Mouse (Mus musculus): Measurements from ENCODE around the gene Pde4a. TPM values are rescaled to one million over a fixed set of nuclear protein-coding genes. Genes with fewer than 3 reads are reported as not detected.
A peak's percentile ranks its signal among the peaks of the same experiment; 100 is the strongest.

Pde4a gene
- total and polyA plus RNA-seq, 3 experiments, result 57.2 to 60.0 (median 58.9) TPM

DNA sequence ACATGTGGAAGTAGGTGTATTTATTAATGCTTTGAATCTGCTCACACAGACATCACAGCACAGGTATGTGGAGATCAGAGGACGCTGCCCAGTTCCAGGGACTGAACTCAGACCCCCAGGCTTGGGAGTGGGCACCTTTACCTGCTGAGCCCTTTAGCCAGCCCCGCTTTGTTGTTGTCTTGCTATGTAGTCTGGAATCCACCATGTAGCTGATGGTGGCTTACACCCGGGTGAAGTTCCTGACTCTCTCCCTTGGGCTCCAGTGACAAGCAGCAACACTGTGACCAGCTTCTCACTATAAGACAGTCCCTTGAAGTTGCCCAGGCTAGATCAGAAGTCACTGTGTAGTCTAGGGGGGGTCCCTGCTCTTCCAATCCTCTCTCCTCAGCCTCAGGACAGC lies 21.2 kb upstream of the Pde4a start:
- peaks cover 4% of the 10 kb centered on the region for H3K36me3 ChIP-seq (ENCODE audit: control insufficient read depth, insufficient read depth, low read length)
- no peak overlapping the region for H3K4me3 ChIP-seq
- TF ChIP-seq POLR2A (IDR thresholded peaks at IDR 0.05; ENCODE audit: insufficient read depth, low read depth, low read length) (no peak), CTCF (IDR thresholded peaks at IDR 0.05) (no peak), EP300 (IDR thresholded peaks at IDR 0.05; ENCODE audit: insufficient read depth, low read depth, low read length) (no peak)
- H3K27ac ChIP-seq, result peak overlapping the region; percentile 76; the same call in 1 of the 2 replicates
- DNase-seq, result peak in 1 of 2 experiments; percentile 15
- peaks cover 18% of the 10 kb centered on the region for H3K4me1 ChIP-seq (ENCODE audit: control insufficient read depth, insufficient read depth, low read length)
- H3K27me3 ChIP-seq (ENCODE audit: control insufficient read depth, insufficient read depth, low read length), result no peaks in the 10 kb centered on the region
- WGBS, result 94% methylated on average over 3 of the region's 3 CpGs
- no peak overlapping the region for H3K9ac ChIP-seq (ENCODE audit: low read depth, low read length)
- intact Hi-C loops (cut with DNase I), result no loop called here
- peaks cover 2% of the 10 kb centered on the region; the same call in 1 of the 2 replicates for H3K79me2 ChIP-seq (replicated peaks; ENCODE audit: control insufficient read depth, insufficient read depth, low read length)

DNA sequence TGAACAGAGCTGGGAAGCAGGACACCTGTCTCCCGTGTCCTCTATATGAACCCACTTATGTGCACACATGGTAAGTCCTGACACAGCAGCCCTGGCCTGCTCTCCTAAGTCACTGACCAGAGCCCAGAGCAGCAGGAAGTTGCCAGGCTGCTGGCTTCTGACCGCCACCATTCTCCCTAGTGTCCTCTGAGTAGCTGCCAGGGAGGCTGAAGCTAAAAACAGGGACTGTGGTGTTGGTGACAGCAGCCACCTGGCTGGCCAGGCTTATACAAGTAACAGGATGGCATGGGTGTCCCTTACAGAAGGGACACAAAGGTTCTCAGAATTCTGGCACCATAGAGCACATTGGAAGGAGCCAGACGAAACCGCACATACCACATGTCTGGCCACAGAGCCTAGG lies 20.1 kb upstream of the Pde4a start:
- intact Hi-C loops (cut with DNase I), result no loop called here
- Histone ChIP-seq H3K9ac (ENCODE audit: low read depth, low read length) (no peak overlapping the region), H3K79me2 (replicated peaks; ENCODE audit: control insufficient read depth, insufficient read depth, low read length) (peaks cover 2% of the 10 kb centered on the region; the same call in 1 of the 2 replicates), H3K27me3 (ENCODE audit: control insufficient read depth, insufficient read depth, low read length) (no peaks in the 10 kb centered on the region), H3K36me3 (ENCODE audit: control insufficient read depth, insufficient read depth, low read length) (peaks cover 4% of the 10 kb centered on the region), H3K4me1 (ENCODE audit: control insufficient read depth, insufficient read depth, low read length) (peaks cover 19% of the 10 kb centered on the region), H3K4me3 (no peak overlapping the region), H3K27ac (peak overlapping the region; percentile 76)
- TF ChIP-seq POLR2A (IDR thresholded peaks at IDR 0.05; ENCODE audit: insufficient read depth, low read depth, low read length) (peak; percentile 30; the same call in 1 of the 2 replicates), EP300 (IDR thresholded peaks at IDR 0.05; ENCODE audit: insufficient read depth, low read depth, low read length) (peak; percentile 48; the same call in 1 of the 2 replicates), CTCF (IDR thresholded peaks at IDR 0.05) (no peak)
- WGBS, result 58% methylated on average over 4 of the region's 4 CpGs
- DNase-seq, result peak; percentile 40 to 75

DNA sequence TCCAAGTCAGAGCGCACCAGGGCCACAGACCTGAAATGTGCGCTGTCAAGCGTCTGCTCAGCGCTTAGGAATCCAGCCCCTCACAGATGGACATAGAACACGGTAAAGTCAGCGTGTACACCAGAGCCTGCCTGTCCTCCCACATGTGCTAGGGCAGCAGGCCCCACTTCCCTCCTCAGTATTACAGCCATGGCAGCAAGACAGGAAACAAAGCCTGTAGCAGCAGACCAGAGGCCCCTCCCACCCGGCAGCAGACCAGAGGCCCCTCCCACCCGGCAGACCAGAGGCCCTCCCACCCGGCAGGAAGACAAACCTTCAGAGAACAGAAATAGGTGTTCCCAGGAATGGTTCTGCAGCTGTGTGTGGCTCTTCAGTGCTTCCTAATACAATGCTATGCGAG lies 18.8 kb upstream of the Pde4a start:
- DNase-seq, result peak; percentile 48 to 55
- Histone ChIP-seq H3K79me2 (replicated peaks; ENCODE audit: control insufficient read depth, insufficient read depth, low read length) (peaks cover 2% of the 10 kb centered on the region; the same call in 1 of the 2 replicates), H3K27me3 (ENCODE audit: control insufficient read depth, insufficient read depth, low read length) (no peaks in the 10 kb centered on the region), H3K27ac (peak overlapping the region; percentile 76), H3K4me1 (ENCODE audit: control insufficient read depth, insufficient read depth, low read length) (peaks cover 19% of the 10 kb centered on the region), H3K4me3 (no peak overlapping the region), H3K36me3 (ENCODE audit: control insufficient read depth, insufficient read depth, low read length) (peaks cover 4% of the 10 kb centered on the region), H3K9ac (ENCODE audit: low read depth, low read length) (0 out of 2 replicates have a peak overlapping the region, but pooled peaks have one; percentile 5)
- TF ChIP-seq POLR2A (IDR thresholded peaks at IDR 0.05; ENCODE audit: insufficient read depth, low read depth, low read length) (no peak), EP300 (IDR thresholded peaks at IDR 0.05; ENCODE audit: insufficient read depth, low read depth, low read length) (no peak), CTCF (IDR thresholded peaks at IDR 0.05) (no peak)
- intact Hi-C loops (cut with DNase I), result no loop called here
- WGBS, result 20% methylated on average over 10 of the region's 10 CpGs

DNA sequence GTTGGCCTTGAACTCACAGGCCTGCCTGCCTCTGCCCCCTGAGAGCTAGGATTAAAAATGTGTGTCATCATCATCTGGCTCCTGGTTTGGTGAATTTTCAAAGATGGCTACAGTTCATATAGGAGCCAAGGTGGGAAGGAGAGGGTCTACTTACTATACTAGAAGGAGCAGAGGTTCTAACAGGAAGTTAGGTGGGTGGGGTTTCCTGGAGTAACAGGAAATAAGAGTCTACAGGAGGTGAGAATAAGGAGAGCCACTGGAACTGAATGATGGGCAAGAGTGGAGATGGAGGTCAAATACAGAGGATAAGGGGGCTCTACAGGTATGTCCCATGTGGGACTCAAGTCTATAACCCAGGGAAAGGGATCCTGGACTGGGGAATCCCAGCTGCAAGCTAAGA lies 17.1 kb upstream of the Pde4a start:
- H3K27me3 ChIP-seq (ENCODE audit: control insufficient read depth, insufficient read depth, low read length), result no peaks in the 10 kb centered on the region
- H3K4me1 ChIP-seq (ENCODE audit: control insufficient read depth, insufficient read depth, low read length), result peaks cover 21% of the 10 kb centered on the region
- H3K27ac ChIP-seq, result no peak overlapping the region; the same call in 1 of the 2 replicates
- intact Hi-C loops (cut with DNase I), result no loop called here
- peaks cover 4% of the 10 kb centered on the region for H3K36me3 ChIP-seq (ENCODE audit: control insufficient read depth, insufficient read depth, low read length)
- peaks cover 2% of the 10 kb centered on the region; the same call in 1 of the 2 replicates for H3K79me2 ChIP-seq (replicated peaks; ENCODE audit: control insufficient read depth, insufficient read depth, low read length)
- no peak for DNase-seq
- H3K4me3 ChIP-seq, result no peak overlapping the region
- no peak overlapping the region for H3K9ac ChIP-seq (ENCODE audit: low read depth, low read length)
- TF ChIP-seq EP300 (IDR thresholded peaks at IDR 0.05; ENCODE audit: insufficient read depth, low read depth, low read length) (no peak), CTCF (IDR thresholded peaks at IDR 0.05) (no peak), POLR2A (IDR thresholded peaks at IDR 0.05; ENCODE audit: insufficient read depth, low read depth, low read length) (no peak)

DNA sequence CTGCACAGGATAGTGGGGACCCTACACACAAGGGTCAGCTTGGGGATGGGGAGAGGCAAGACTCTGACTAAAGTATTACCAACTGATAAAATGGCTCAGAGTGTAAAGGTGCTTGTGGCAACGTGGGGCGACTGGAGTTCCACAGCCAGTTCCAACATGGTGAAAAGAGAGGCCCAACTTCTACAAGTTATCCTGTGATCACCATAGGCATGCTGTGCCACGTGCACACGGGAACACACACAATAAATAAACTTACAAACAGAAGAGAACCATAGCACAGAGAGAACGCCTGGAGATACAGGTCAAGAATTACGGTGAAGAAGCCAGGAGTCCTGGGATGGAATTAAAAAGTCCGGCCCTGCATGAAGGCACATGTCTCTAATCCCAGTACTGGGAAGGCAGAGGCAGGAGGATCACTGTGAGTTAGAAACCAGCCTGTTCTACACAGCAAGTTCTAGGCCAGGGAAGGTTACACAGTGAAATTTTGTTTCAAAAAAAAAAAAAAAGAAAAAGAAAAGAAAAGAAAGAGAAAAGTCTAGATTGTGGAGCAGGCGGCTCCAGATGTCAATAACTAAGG lies 16.3 kb upstream of the Pde4a start:
- Histone ChIP-seq H3K79me2 (replicated peaks; ENCODE audit: control insufficient read depth, insufficient read depth, low read length) (peaks cover 2% of the 10 kb centered on the region; the same call in 1 of the 2 replicates), H3K9ac (ENCODE audit: low read depth, low read length) (peak overlapping the region; percentile 74), H3K27me3 (ENCODE audit: control insufficient read depth, insufficient read depth, low read length) (no peaks in the 10 kb centered on the region), H3K4me1 (ENCODE audit: control insufficient read depth, insufficient read depth, low read length) (peaks cover 21% of the 10 kb centered on the region), H3K4me3 (peak overlapping the region; percentile 71), H3K36me3 (ENCODE audit: control insufficient read depth, insufficient read depth, low read length) (peaks cover 4% of the 10 kb centered on the region), H3K27ac (peak overlapping the region; percentile 86)
- 3% methylated on average over 8 of the region's 8 CpGs for WGBS
- TF ChIP-seq EP300 (IDR thresholded peaks at IDR 0.05; ENCODE audit: insufficient read depth, low read depth, low read length) (no peak), CTCF (IDR thresholded peaks at IDR 0.05) (no peak), POLR2A (IDR thresholded peaks at IDR 0.05; ENCODE audit: insufficient read depth, low read depth, low read length) (no peak)
- intact Hi-C loops (cut with DNase I), result no loop called here
- no peak for DNase-seq
